Mouse (Mus musculus): ENCODE results near the gene Lcn2. TPM values are rescaled to one million over a fixed set of nuclear protein-coding genes. Genes with fewer than 3 reads are reported as not detected.

Lcn2 gene
- polyA plus RNA-seq (2012; ENCODE audit: low replicate concordance) = 9.3 and 10.4 TPM in 2 replicates

DNA sequence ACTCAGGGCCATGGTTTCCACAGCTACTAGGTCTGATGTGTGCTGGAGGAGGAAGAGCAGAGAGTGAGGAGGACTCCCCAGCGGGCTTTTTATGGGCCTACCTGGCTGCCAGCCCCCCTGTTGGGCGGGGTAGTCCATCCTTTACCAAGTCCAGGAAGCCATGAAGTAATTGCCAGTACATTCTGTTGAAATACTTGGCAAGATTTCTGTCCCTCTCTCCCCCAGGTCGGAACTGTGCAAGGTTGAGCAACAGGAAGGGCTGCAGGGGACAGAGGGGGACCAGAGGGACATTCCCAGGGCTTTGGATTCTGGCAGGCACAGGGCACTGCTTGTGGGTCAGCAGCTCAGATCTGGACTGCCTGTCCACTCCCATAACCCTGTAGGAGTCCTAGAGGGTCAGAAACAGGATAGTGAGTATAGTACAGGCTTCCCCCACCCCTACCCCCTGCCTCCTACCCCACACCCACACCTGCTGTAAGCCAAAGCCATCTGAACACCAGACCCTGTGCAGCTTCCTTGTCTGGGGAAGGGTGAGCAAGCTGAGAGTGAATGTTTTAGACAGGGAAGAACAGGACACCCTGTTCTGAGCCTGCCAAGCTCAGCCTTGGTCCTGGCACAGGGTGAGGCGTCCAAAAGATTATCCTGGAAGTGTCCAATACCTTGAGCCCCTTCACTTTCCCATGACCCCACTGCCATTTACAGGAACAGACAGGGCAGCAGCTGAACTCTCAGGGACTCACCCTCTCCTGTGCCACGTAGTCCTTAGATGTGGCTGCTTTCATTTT lies at the start of gene Lcn2:
Gene Lcn2 (minus strand): TSS at position 547 of the 785 bp plus-strand sequence.

DNA sequence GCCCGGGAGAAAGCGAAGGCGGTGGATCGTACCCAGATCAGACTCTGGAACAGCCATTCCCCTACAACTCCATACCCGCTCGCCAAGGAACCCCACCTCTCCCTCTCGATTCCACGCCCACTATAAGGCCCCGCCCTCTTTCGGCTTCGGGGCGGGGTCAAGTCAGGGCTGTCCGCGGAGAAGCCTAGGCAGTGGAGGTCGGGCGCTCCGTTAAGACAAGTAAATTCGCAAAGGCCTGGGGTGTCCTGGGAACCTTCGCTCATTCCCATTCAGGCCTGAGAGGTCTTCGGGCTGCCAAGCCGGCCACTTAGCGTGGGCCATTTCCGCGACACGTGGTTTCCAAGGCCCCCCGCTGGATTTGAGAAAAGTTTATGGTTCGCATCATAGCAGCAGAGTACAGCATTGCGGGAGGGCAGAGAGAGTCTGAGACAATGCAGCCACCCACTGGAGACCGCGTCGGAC lies 7.5 kb upstream of the Lcn2 start, which contains the start of gene Ptges2:
Gene Ptges2 (plus strand): TSS at position 413 of the 462 bp plus-strand sequence.

GRCm38 (mm10) chr2:32381775-32382223 lies 6.3 kb downstream of the Lcn2 start, which contains the start of gene 1110008P14Rik:
TSS of gene 1110008P14Rik (minus strand) at chr2:32381938.

DNA sequence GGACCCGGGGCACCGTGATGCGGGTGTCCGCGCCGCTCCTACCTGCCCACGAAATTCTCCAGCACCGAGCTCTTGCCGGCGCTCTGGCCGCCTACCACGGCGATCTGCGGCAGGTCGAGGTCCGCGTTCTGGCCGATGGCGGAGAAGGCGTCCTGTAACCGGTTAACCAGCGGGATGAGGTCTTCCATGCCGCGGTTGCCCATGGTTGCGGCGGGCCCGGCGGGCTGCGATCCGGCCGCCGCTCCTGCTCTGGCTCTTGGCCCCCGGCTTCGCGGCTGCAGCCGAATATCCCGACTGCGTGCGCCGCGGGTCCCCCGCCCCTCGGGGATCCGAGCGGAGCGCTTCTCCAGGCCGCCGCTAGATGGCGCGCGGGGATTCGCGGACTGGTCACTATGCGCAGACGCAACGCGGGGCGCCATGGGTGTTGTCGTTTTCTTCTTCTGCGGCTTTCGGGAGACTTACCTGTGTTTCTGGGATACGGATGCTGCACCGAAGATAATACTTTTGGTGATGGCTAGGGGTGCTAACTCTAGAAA lies 35.0 kb downstream of the Lcn2 start, which contains the start of gene Dnm1:
Gene Dnm1 (minus strand): TSS at position 332 of the 536 bp plus-strand sequence.

GRCm38 (mm10) chr2:32352151-32353006 lies 35.7 kb downstream of the Lcn2 start, which contains the start of gene Ciz1:
TSS of gene Ciz1 (plus strand) at chr2:32352327.

Other genes starting within 250 kb of the Lcn2 start
- gene Prrc2b, start 237.2 kb downstream of the Lcn2 start, polyA plus RNA-seq (2012; ENCODE audit: low replicate concordance) = 58.7 and 95.4 TPM in 2 replicates
- gene Pomt1, start 151.7 kb downstream of the Lcn2 start, polyA plus RNA-seq (2012; ENCODE audit: low replicate concordance) = 27.4 and 44.9 TPM in 2 replicates
- 47.8 and 73.4 TPM in 2 replicates for gene Uck1, start 128.1 kb downstream of the Lcn2 start, polyA plus RNA-seq (2012; ENCODE audit: low replicate concordance)
- gene Golga2, start 100.9 kb downstream of the Lcn2 start, polyA plus RNA-seq (2012; ENCODE audit: low replicate concordance) = 17.2 and 28.6 TPM in 2 replicates
- 47.5 and 702 TPM in 2 replicates for gene Swi5, start 100.2 kb downstream of the Lcn2 start, polyA plus RNA-seq (2012; ENCODE audit: low replicate concordance)
- gene Ciz1, start 35.9 kb downstream of the Lcn2 start, polyA plus RNA-seq (2012; ENCODE audit: low replicate concordance) = 184 and 189 TPM in 2 replicates
- 1.1 and 1.2 TPM in 2 replicates for gene Dnm1, start 34.9 kb downstream of the Lcn2 start, polyA plus RNA-seq (2012; ENCODE audit: low replicate concordance)
- 140 and 176 TPM in 2 replicates for gene 1110008P14Rik, start 6.3 kb downstream of the Lcn2 start, polyA plus RNA-seq (2012; ENCODE audit: low replicate concordance)
- 6.3 and 10.6 TPM in 2 replicates for gene Ptges2, start 7.6 kb upstream of the Lcn2 start, polyA plus RNA-seq (2012; ENCODE audit: low replicate concordance)
- 6.0 and 8.3 TPM in 2 replicates for gene Naif1, start 62.2 kb upstream of the Lcn2 start, polyA plus RNA-seq (2012; ENCODE audit: low replicate concordance)
- gene Slc25a25, start 63.2 kb upstream of the Lcn2 start, polyA plus RNA-seq (2012; ENCODE audit: low replicate concordance) = 15.3 and 20.4 TPM in 2 replicates
- gene Fam102a, start 147.1 kb upstream of the Lcn2 start, polyA plus RNA-seq (2012; ENCODE audit: low replicate concordance) = 23.3 and 36.8 TPM in 2 replicates
- gene Dpm2, start 182.6 kb upstream of the Lcn2 start, polyA plus RNA-seq (2012; ENCODE audit: low replicate concordance) = 5.0 and 7.4 TPM in 2 replicates
- 0.31 and 1.0 TPM in 2 replicates for gene Pip5kl1, start 186.5 kb upstream of the Lcn2 start, polyA plus RNA-seq (2012; ENCODE audit: low replicate concordance)
- not detected in 2 replicates for gene 9430097D07Rik, start 187.4 kb upstream of the Lcn2 start, polyA plus RNA-seq (2012; ENCODE audit: low replicate concordance)
- 41.1 and 44.9 TPM in 2 replicates for gene St6galnac4, start 198.8 kb upstream of the Lcn2 start, polyA plus RNA-seq (2012; ENCODE audit: low replicate concordance)
- gene St6galnac6, start 211.5 kb upstream of the Lcn2 start, polyA plus RNA-seq (2012; ENCODE audit: low replicate concordance) = 39.1 and 52.2 TPM in 2 replicates
- gene Ak1, start 233.5 kb upstream of the Lcn2 start, polyA plus RNA-seq (2012; ENCODE audit: low replicate concordance) = 1.6 and 2.2 TPM in 2 replicates